Mouse (Mus musculus) kidney, postnatal 0 days (tissue): Measurements from ENCODE around the gene Gpc2. TPM values are rescaled to one million over a fixed set of nuclear protein-coding genes. Genes with fewer than 3 reads are reported as not detected.
A peak's percentile ranks its signal among the peaks of the same experiment; 100 is the strongest.

Source experiments
- ATAC-seq: fragments of 200-750 bp; cut with Nextera tagmentation; replicated peaks from 2 replicates; pipeline ENCODE4 v1.8.0; 2017; ENCODE audit warnings: low read depth, moderate number of reproducible peaks, moderate TSS enrichment, moderate library complexity; ENCODE audit not compliant: low FRiP score
- DNase-seq: peaks from one replicate; pipeline ENCODE4 v3.0.0-alpha.2; 2016; ENCODE audit warnings: low spot score
- H3K27ac ChIP-seq: fragments of 300-500 bp; sonication (generic); 2 replicates; pipeline ENCODE4 v1.5.1; 2014; ENCODE audit warnings: mild to moderate bottlenecking
- H3K27me3 ChIP-seq: fragments of 300-500 bp; sonication (generic); 2 replicates; pipeline ENCODE4 v1.6.1; 2014; ENCODE audit warnings: low read length, mixed read lengths; ENCODE audit not compliant: insufficient read depth
- H3K36me3 ChIP-seq: fragments of 300-500 bp; sonication (generic); 2 replicates; pipeline ENCODE4 v1.6.1; 2014; ENCODE audit warnings: low read length, mixed read lengths; ENCODE audit not compliant: insufficient read depth
- H3K4me1 ChIP-seq: fragments of 300-500 bp; sonication (generic); replicated peaks from 2 replicates; pipeline ENCODE4 v1.6.1; 2014; ENCODE audit warnings: antibody characterized with exemption, low read length, mixed read lengths; ENCODE audit not compliant: insufficient read depth
- H3K4me2 ChIP-seq: fragments of 300-500 bp; sonication (generic); 2 replicates; pipeline ENCODE4 v1.6.1; 2014; ENCODE audit warnings: mild to moderate bottlenecking, low read length, moderate library complexity, mixed read lengths
- H3K4me3 ChIP-seq: fragments of 300-500 bp; sonication (generic); replicated peaks from 2 replicates; pipeline ENCODE4 v1.5.1; 2014; ENCODE audit warnings: low read depth, low read length
- H3K9ac ChIP-seq: fragments of 300-500 bp; sonication (generic); 2 replicates; pipeline ENCODE4 v1.6.1; 2014; ENCODE audit warnings: low read depth, low read length
- H3K9me3 ChIP-seq: fragments of 300-500 bp; sonication (generic); replicated peaks from 2 replicates; pipeline ENCODE4 v1.6.1; 2016; ENCODE audit warnings: low read length, inconsistent platforms, mixed read lengths
- CTCF ChIP-seq: IDR thresholded peaks from 2 replicates; pipeline ENCODE4 v1.5.1; 2016; ENCODE audit warnings: antibody characterized with exemption, low read depth, mild to moderate bottlenecking, moderate library complexity
- WGBS: fragments of 180-500 bp; shearing (Covaris S2); extraction: QIAGEN DNeasy Blood & Tissue Kit; methylation state at CpG from one replicate; pipeline ENCODE4 v1.1.7; 2014; 5-methylcytosine and 5-hydroxymethylcytosine counted together
- polyA plus RNA-seq: library from polyadenylated mRNA; unstranded; fragments of >200 nt; fragmentation: Nextera tagmentation; extraction: Ambion mirVana; gene quantifications from 2 replicates; pipeline ENCODE4 v1.2.1, GENCODE M21; 2015

Gene Gpc2
- polyA plus RNA-seq, 1 experiment from 2014 or later, result 8.1 TPM

DNA sequence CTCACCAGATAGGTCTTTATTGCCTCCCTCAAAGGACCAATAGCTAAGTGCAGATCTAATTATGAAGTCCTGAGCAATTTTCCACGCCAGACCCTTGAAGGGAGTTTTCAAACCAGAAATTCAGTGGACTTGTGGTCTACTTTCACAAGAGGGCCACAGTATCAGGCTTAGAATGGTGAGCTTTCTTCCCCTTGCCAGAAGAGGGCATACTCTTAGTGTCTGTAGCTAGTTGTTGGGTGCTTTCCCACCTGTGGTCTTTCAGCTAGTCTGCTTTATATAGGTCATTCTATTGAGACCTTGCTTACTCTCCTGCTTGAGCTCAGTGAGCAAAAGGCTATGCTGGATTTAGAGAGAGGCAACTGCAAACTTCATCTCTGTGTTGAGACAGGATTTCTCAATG lies 3.7 kb upstream of the Gpc2 start:
- peak; percentile 51 for TF ChIP-seq CTCF
- no peak overlapping the region for H3K4me2 ChIP-seq
- H3K9ac ChIP-seq, result no peak overlapping the region
- no peak overlapping the region for H3K27ac ChIP-seq
- no peak for ATAC-seq
- H3K4me1 ChIP-seq, result peaks cover 7% of the 10 kb centered on the region; the same call in 1 of the 2 replicates
- no peak overlapping the region for H3K4me3 ChIP-seq
- H3K9me3 ChIP-seq, result no peaks in the 10 kb centered on the region
- WGBS, result 55% methylated on average over 1 of the region's 1 CpGs
- H3K27me3 ChIP-seq, result no peaks in the 10 kb centered on the region
- no peak for DNase-seq
- H3K36me3 ChIP-seq, result no peaks in the 10 kb centered on the region

DNA sequence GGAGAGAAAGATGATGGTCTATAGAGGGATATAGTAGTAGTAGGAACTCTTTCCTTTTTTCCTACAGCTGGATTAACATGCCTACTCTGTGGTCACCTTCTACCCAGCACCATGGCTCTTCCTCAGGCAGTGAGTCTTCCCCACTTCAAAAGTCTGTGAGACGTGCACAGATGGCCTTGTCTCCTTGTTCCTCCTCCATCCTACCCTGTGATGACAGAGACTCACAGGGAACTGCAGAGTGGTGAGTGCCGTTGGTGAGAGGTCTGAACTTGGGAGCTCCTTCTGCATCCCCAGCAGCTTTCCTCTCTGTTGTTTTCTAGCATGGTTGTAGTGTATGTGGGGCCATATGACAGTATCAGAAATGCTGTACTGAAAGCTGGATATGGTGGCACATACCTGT lies 2.0 kb upstream of the Gpc2 start:
- Histone ChIP-seq H3K9ac (no peak overlapping the region), H3K4me2 (no peak overlapping the region), H3K27me3 (no peaks in the 10 kb centered on the region), H3K27ac (no peak overlapping the region), H3K4me1 (peaks cover 7% of the 10 kb centered on the region; the same call in 1 of the 2 replicates), H3K36me3 (0 out of 2 replicates have a peak, but pooled peaks cover 6% of the 10 kb centered on the region), H3K9me3 (no peaks in the 10 kb centered on the region), H3K4me3 (no peak overlapping the region)
- 85% methylated on average over 2 of the region's 2 CpGs for WGBS
- no peak for DNase-seq
- TF ChIP-seq CTCF, result no peak
- ATAC-seq, result no peak

DNA sequence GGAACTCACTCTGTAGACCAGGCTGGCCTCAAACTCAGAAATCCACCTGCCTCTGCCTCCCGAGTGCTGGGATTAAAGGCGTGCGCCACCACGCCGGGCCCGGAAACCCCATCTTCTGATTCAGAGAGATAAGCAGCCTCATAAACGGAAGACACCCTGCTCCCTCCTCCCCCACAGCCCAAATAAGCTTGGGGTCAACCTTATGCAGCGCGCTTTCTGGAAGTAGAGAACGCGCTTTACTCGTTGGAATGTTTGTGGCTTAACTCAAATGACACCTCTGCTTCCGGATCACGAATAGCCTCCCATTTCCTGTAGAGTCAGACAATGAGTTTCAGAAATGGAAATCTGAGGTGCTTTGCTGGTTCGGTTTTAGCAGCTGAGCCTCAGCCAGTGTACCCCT lies 1.0 kb upstream of the Gpc2 start:
- DNase-seq (no peak), ATAC-seq (no peak)
- no peaks in the 10 kb centered on the region for H3K27me3 ChIP-seq
- H3K4me2 ChIP-seq, result no peak overlapping the region
- no peak overlapping the region for H3K27ac ChIP-seq
- 91% methylated on average over 15 of the region's 15 CpGs for WGBS
- peaks cover 7% of the 10 kb centered on the region; the same call in 1 of the 2 replicates for H3K4me1 ChIP-seq
- no peak overlapping the region for H3K9ac ChIP-seq
- no peak for TF ChIP-seq CTCF
- 0 out of 2 replicates have a peak, but pooled peaks cover 6% of the 10 kb centered on the region for H3K36me3 ChIP-seq
- no peaks in the 10 kb centered on the region for H3K9me3 ChIP-seq
- no peak overlapping the region for H3K4me3 ChIP-seq

DNA sequence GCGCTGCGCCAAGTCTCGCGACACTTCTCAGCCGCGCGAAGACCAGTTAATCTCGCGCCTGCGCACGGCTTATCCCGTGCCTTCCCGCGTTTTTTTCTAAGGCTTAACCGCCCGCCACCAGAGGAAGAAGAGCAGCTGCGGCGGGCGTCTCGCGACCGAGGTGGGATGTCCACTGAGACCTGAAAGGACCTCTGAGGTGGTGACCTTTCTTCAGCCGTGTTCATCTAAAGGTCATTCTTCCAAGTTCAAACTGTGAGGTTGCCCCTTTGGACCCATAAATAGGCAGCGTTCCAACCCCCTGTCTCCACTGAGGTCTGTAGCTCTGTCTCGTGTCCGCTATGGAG lies 592 bp upstream of the Gpc2 start:
- no peak for TF ChIP-seq CTCF
- no peaks in the 10 kb centered on the region for H3K9me3 ChIP-seq
- 0 out of 2 replicates have a peak, but pooled peaks cover 6% of the 10 kb centered on the region for H3K36me3 ChIP-seq
- 27% methylated on average over 26 of the region's 26 CpGs for WGBS
- peak overlapping the region; percentile 55; the same call in 1 of the 2 replicates for H3K4me3 ChIP-seq
- H3K27ac ChIP-seq, result no peak overlapping the region
- peaks cover 7% of the 10 kb centered on the region; the same call in 1 of the 2 replicates for H3K4me1 ChIP-seq
- no peaks in the 10 kb centered on the region for H3K27me3 ChIP-seq
- peak overlapping the region; percentile 87 for H3K4me2 ChIP-seq
- DNase-seq, result no peak
- ATAC-seq, result no peak
- 0 out of 2 replicates have a peak overlapping the region, but pooled peaks have one; percentile 4 for H3K9ac ChIP-seq

DNA sequence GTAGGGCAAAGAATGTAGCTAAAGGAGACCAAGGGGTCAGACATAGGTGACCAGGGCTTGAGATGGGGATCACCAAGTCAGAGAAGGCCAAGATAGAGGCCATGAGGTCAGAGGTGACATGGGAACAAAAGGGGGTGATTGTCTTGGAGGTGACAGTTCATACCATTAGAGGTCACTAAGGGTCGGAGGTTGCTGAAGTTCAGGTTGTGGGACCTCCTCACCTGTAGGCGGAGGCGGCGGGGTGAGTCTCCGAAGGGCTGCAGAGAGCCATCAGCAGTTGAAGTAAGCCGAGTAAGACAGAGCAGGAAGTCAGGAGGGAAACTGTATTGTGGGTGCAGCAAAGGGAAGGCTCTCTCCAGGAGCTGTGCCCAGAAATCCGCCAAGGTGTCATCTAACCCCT lies 1.8 kb downstream of the Gpc2 start:
- 0 out of 2 replicates have a peak, but pooled peaks cover 6% of the 10 kb centered on the region for H3K36me3 ChIP-seq
- H3K9ac ChIP-seq, result no peak overlapping the region
- no peak overlapping the region for H3K27ac ChIP-seq
- DNase-seq, result no peak
- H3K27me3 ChIP-seq, result no peaks in the 10 kb centered on the region
- no peak overlapping the region for H3K4me2 ChIP-seq
- H3K4me3 ChIP-seq, result no peak overlapping the region
- no peak for TF ChIP-seq CTCF
- H3K4me1 ChIP-seq, result peaks cover 12% of the 10 kb centered on the region; the same call in 1 of the 2 replicates
- no peaks in the 10 kb centered on the region for H3K9me3 ChIP-seq
- no peak for ATAC-seq
- WGBS, result 85% methylated on average over 7 of the region's 7 CpGs

DNA sequence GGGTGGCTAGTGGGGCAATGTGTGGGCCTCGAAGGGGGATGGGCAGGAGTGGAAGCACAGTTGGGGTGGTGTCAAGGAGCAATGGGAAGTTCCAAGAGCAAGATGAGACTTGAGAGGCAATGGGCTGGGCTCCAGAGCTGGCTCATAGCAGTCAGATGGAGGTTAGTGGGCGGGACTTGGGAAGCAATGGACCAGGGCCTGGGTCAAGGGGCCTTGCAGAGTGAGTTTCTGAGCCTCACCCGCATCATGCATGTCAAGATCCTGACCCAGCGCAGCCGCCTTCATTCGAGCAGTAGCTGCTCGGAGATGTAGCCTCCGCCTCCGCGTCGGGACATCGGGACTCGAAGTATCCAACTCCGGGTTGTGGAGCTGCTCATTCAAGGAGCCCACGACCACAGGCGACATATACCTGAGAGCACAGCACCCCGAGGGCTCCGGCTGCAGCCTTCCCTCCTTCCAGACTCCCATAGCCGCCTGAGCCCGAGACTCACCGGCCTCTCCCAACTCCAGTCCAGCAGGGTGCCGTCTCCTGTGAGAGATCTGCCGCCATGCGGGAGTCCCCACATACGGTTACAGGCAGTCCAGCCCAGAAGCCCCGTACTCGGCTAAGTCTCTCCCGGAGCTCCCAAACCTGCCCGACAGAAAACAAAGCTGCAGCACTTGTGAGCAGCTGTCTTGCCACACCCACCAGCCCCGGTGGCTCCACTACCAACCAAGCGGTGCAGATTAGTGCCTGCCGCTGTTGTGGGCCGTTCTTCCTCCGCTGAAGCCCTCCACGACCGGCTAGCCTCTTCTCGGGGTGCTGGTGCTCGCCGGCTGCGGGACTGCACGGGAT lies 4.4 kb downstream of the Gpc2 start:
- no peak for TF ChIP-seq CTCF
- 18% methylated on average over 41 of the region's 41 CpGs for WGBS
- ATAC-seq (peak; percentile 41), DNase-seq (peak; percentile 75)
- H3K27me3 ChIP-seq, result no peaks in the 10 kb centered on the region
- H3K27ac ChIP-seq, result no peak overlapping the region
- H3K4me1 ChIP-seq, result peaks cover 12% of the 10 kb centered on the region; the same call in 1 of the 2 replicates
- peak overlapping the region; percentile 55 for H3K4me2 ChIP-seq
- peak overlapping the region; percentile 13; the same call in 1 of the 2 replicates for H3K4me3 ChIP-seq
- H3K36me3 ChIP-seq, result 0 out of 2 replicates have a peak, but pooled peaks cover 6% of the 10 kb centered on the region
- H3K9ac ChIP-seq, result peak overlapping the region; percentile 56
- H3K9me3 ChIP-seq, result no peaks in the 10 kb centered on the region
